Mouse (Mus musculus): ENCODE results near the gene Yy1. TPM values are rescaled to one million over a fixed set of nuclear protein-coding genes. Genes with fewer than 3 reads are reported as not detected.

Yy1 gene
- polyA plus RNA-seq, 1 experiment = 13.9 TPM

DNA sequence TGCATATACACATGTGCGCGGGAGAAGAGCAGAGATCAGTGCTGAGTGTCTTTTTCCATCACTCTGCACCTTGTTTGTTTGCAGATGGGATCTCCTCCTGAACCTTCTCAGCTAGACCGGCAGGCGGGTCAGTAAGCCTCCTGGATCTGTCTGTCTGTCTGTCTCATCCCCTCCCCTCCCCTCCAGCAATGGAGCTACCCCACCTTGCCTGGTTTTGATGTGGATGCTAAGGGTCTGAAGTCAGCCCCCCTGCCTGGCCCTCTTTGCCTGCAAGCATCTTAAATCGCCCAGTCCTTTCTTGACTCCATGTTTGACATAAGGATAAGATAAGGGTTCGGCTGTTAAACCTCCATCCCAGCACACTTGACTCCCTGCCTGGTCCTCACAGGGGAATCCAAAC is 32.8 kb upstream of the Yy1 start:
- no peaks in the 10 kb centered on the region for H3K79me2 ChIP-seq (ENCODE audit: control insufficient read depth, insufficient read depth)
- H3K36me3 ChIP-seq (ENCODE audit: control insufficient read depth, insufficient read depth) = no peaks in the 10 kb centered on the region
- no peak overlapping the region for H3K4me3 ChIP-seq (ENCODE audit: insufficient read depth, poor library complexity, severe bottlenecking)
- H3K27me3 ChIP-seq (ENCODE audit: control insufficient read depth, insufficient read depth, insufficient read length) = no peaks in the 10 kb centered on the region
- no peak overlapping the region for H3ac ChIP-seq (ENCODE audit: control insufficient read depth, insufficient read length, low read depth)
- TF ChIP-seq MAX (IDR thresholded peaks at IDR 0.05) (no peak), CTCF (IDR thresholded peaks at IDR 0.05; ENCODE audit: control insufficient read depth, insufficient read depth, insufficient read length) (no peak), USF1 (IDR thresholded peaks at IDR 0.05; ENCODE audit: low read depth) (no peak), FOSL1 (IDR thresholded peaks at IDR 0.05; ENCODE audit: insufficient read depth, low read length, poor library complexity, severe bottlenecking) (no peak), MYOD1 (IDR thresholded peaks at IDR 0.05; ENCODE audit: control insufficient read depth, insufficient read length, low read depth) (no peak), CEBPB (IDR thresholded peaks at IDR 0.05; ENCODE audit: low read depth) (no peak), MYOG (IDR thresholded peaks at IDR 0.05; ENCODE audit: control insufficient read depth, extremely low read depth, insufficient read length) (no peak)
- H3K79me3 ChIP-seq (ENCODE audit: low read depth) = no peaks in the 10 kb centered on the region

- no peaks in the 10 kb centered on the region for H3K79me2 ChIP-seq (ENCODE audit: control insufficient read depth, insufficient read depth)
- peak; percentile 11 for TF ChIP-seq CTCF (IDR thresholded peaks at IDR 0.05; ENCODE audit: control insufficient read depth, insufficient read depth, insufficient read length)
- TF ChIP-seq FOSL1 (IDR thresholded peaks at IDR 0.05; ENCODE audit: insufficient read depth, low read length, poor library complexity, severe bottlenecking) = no peak
- no peak overlapping the region for H3K4me3 ChIP-seq (ENCODE audit: insufficient read depth, poor library complexity, severe bottlenecking)
- H3K27me3 ChIP-seq (ENCODE audit: control insufficient read depth, insufficient read depth, insufficient read length) = no peaks in the 10 kb centered on the region
- H3K36me3 ChIP-seq (ENCODE audit: control insufficient read depth, insufficient read depth) = no peaks in the 10 kb centered on the region
- no peak overlapping the region for H3ac ChIP-seq (ENCODE audit: control insufficient read depth, insufficient read length, low read depth)
- H3K79me3 ChIP-seq (ENCODE audit: low read depth) = no peaks in the 10 kb centered on the region
These were observed 32.2 kb upstream of the Yy1 start for GRCm38 (mm10) chr12:108760500-108761020.

DNA sequence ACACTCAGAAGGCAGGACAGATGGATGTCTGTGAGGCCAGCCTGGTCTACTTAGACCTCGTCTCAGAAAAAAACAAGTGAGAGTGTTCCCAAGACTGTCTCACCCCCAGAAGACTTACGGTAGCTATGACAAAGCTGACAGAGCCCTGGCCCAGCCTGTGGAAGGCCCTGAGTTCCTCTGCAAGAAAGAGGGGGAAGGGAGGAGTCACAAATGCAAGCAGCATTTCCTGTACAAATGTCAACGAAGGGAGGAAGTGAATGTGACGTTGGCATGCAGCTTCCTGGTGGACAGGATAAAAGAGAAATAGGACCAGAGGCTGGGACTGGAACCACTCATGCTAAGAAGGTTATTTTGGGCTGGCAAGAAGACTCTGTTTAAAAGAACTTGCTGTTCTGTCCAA is 31.6 kb upstream of the Yy1 start:
- Histone ChIP-seq H3ac (ENCODE audit: control insufficient read depth, insufficient read length, low read depth) (no peak overlapping the region), H3K36me3 (ENCODE audit: control insufficient read depth, insufficient read depth) (no peaks in the 10 kb centered on the region), H3K27me3 (ENCODE audit: control insufficient read depth, insufficient read depth, insufficient read length) (no peaks in the 10 kb centered on the region), H3K79me3 (ENCODE audit: low read depth) (no peaks in the 10 kb centered on the region), H3K4me3 (ENCODE audit: insufficient read depth, poor library complexity, severe bottlenecking) (no peak overlapping the region), H3K79me2 (ENCODE audit: control insufficient read depth, insufficient read depth) (no peaks in the 10 kb centered on the region)
- TF ChIP-seq USF1 (IDR thresholded peaks at IDR 0.05; ENCODE audit: low read depth) (no peak), CEBPB (IDR thresholded peaks at IDR 0.05; ENCODE audit: low read depth) (no peak), MYOG (IDR thresholded peaks at IDR 0.05; ENCODE audit: control insufficient read depth, extremely low read depth, insufficient read length) (no peak), MAX (IDR thresholded peaks at IDR 0.05) (no peak), CTCF (IDR thresholded peaks at IDR 0.05; ENCODE audit: control insufficient read depth, insufficient read depth, insufficient read length) (no peak), MYOD1 (IDR thresholded peaks at IDR 0.05; ENCODE audit: control insufficient read depth, insufficient read length, low read depth) (no peak), FOSL1 (IDR thresholded peaks at IDR 0.05; ENCODE audit: insufficient read depth, low read length, poor library complexity, severe bottlenecking) (no peak)

- TF ChIP-seq MYOG (IDR thresholded peaks at IDR 0.05; ENCODE audit: control insufficient read depth, extremely low read depth, insufficient read length) = no peak
- TF ChIP-seq CTCF (IDR thresholded peaks at IDR 0.05; ENCODE audit: control insufficient read depth, insufficient read depth, insufficient read length) = no peak
- TF ChIP-seq USF1 (IDR thresholded peaks at IDR 0.05; ENCODE audit: low read depth) = no peak
- no peak for TF ChIP-seq MAX (IDR thresholded peaks at IDR 0.05)
- no peak for TF ChIP-seq MYOD1 (IDR thresholded peaks at IDR 0.05; ENCODE audit: control insufficient read depth, insufficient read length, low read depth)
- TF ChIP-seq FOSL1 (IDR thresholded peaks at IDR 0.05; ENCODE audit: insufficient read depth, low read length, poor library complexity, severe bottlenecking) = no peak
- no peak for TF ChIP-seq CEBPB (IDR thresholded peaks at IDR 0.05; ENCODE audit: low read depth)
- Histone ChIP-seq H3K27me3 (ENCODE audit: control insufficient read depth, insufficient read depth, insufficient read length) (no peaks in the 10 kb centered on the region), H3ac (ENCODE audit: control insufficient read depth, insufficient read length, low read depth) (no peak overlapping the region), H3K79me2 (ENCODE audit: control insufficient read depth, insufficient read depth) (no peaks in the 10 kb centered on the region), H3K36me3 (ENCODE audit: control insufficient read depth, insufficient read depth) (no peaks in the 10 kb centered on the region), H3K4me3 (ENCODE audit: insufficient read depth, poor library complexity, severe bottlenecking) (no peak overlapping the region), H3K79me3 (ENCODE audit: low read depth) (no peaks in the 10 kb centered on the region)
These were observed 31.1 kb upstream of the Yy1 start for GRCm38 (mm10) chr12:108761665-108762064.

DNA sequence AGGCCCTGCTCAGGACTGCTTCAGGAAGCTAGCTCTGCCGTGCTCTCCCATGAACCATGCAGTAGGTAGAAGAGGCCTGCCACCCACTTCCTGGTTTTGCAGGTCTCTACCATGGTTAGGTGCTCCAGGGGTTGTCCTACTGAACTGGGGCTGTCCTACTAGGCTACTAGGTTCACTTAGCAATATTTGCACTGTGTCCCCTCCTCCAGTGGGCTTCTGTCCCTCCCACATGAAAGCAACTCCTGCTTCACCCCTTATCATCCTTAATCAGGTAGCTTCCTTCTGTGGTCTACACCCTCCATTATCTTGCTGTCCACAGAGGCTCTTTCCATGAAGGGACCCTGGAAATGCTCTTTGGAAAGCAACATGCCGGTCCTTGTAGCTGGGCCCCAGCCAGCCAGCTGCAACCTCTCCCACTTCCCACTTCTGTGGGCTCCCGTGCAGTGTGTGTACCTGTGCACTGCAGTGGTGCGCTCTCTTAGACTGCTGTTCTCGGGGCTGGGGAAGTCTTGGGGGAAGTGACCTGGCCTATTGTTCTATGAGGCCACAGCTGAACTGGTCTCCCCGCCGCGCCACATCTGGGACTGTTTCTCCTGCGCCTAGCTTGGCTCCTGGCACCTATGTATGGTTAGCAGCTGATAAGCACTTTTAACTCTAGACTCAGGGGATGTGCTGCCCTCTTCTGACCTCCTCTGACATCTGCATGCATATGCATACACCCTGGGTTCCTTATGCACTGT is 29.5 kb upstream of the Yy1 start:
- H3K79me3 ChIP-seq (ENCODE audit: low read depth) = no peaks in the 10 kb centered on the region
- no peaks in the 10 kb centered on the region for H3K79me2 ChIP-seq (ENCODE audit: control insufficient read depth, insufficient read depth)
- no peak overlapping the region for H3K4me3 ChIP-seq (ENCODE audit: insufficient read depth, poor library complexity, severe bottlenecking)
- TF ChIP-seq MYOG (IDR thresholded peaks at IDR 0.05; ENCODE audit: control insufficient read depth, extremely low read depth, insufficient read length) (no peak), CTCF (IDR thresholded peaks at IDR 0.05; ENCODE audit: control insufficient read depth, insufficient read depth, insufficient read length) (no peak), CEBPB (IDR thresholded peaks at IDR 0.05; ENCODE audit: low read depth) (no peak), USF1 (IDR thresholded peaks at IDR 0.05; ENCODE audit: low read depth) (no peak), MYOD1 (IDR thresholded peaks at IDR 0.05; ENCODE audit: control insufficient read depth, insufficient read length, low read depth) (no peak), MAX (IDR thresholded peaks at IDR 0.05) (no peak), FOSL1 (IDR thresholded peaks at IDR 0.05; ENCODE audit: insufficient read depth, low read length, poor library complexity, severe bottlenecking) (no peak)
- no peaks in the 10 kb centered on the region for H3K36me3 ChIP-seq (ENCODE audit: control insufficient read depth, insufficient read depth)
- H3K27me3 ChIP-seq (ENCODE audit: control insufficient read depth, insufficient read depth, insufficient read length) = no peaks in the 10 kb centered on the region
- no peak overlapping the region for H3ac ChIP-seq (ENCODE audit: control insufficient read depth, insufficient read length, low read depth)

Data from C2C12 (cell line).